Mouse (Mus musculus) ES-E14 (cell line): ENCODE results near the gene Gm16442. TPM values are rescaled to one million over a fixed set of nuclear protein-coding genes. Genes with fewer than 3 reads are reported as not detected.
"Not testable (repeated sequence)": the region's sequence is repeated elsewhere in the genome, so short reads cannot be mapped to it uniquely, and the experiment has no call there.

ENCODE experiments used
- DNase-seq: peaks from one replicate; pipeline ENCODE4 v3.0.0-alpha.2; 2013; ENCODE audit warnings: low read depth, low spot score
- H3K27ac ChIP-seq: 2 replicates; pipeline ENCODE4 v1.5.1; 2012; ENCODE audit warnings: low read depth, mild to moderate bottlenecking, low read length, moderate library complexity, mixed read lengths; ENCODE audit not compliant: poor library complexity, insufficient read depth, severe bottlenecking
- H3K36me3 ChIP-seq: 2 replicates; pipeline ENCODE4 v1.6.1; 2012; ENCODE audit warnings: mild to moderate bottlenecking, low read length, moderate library complexity, mixed read lengths; ENCODE audit not compliant: control insufficient read depth, poor library complexity, insufficient read depth, severe bottlenecking
- H3K4me1 ChIP-seq, 2 experiments: fragments of 150-350 bp in 1 of 2; sonication (generic) in 1 of 2; 2 replicates each; pipeline ENCODE4 v1.6.1; 2012; ENCODE audit warnings: low read length in 2 of 2, mild to moderate bottlenecking in 1 of 2, mixed read lengths in 1 of 2; ENCODE audit not compliant: control insufficient read depth in 2 of 2, insufficient read depth in 2 of 2, poor library complexity in 1 of 2
- H3K4me3 ChIP-seq, 2 experiments: fragments of 150-350 bp in 1 of 2; sonication (generic) in 1 of 2; 2 replicates each; pipeline ENCODE4 v1.5.1; 2012; ENCODE audit warnings: low read length in 2 of 2, low read depth in 1 of 2, mild to moderate bottlenecking in 1 of 2, mixed read lengths in 1 of 2; ENCODE audit not compliant: insufficient read depth in 1 of 2, poor library complexity in 1 of 2, severe bottlenecking in 1 of 2
- H3K9ac ChIP-seq: 2 replicates; pipeline ENCODE4 v1.6.1; 2012; ENCODE audit warnings: low read depth, mild to moderate bottlenecking, low read length, mixed read lengths; ENCODE audit not compliant: poor library complexity, insufficient read depth, severe bottlenecking
- H3K9me3 ChIP-seq: fragments of 150-350 bp; sonication (generic); 2 replicates; pipeline ENCODE4 v1.6.1; 2012; ENCODE audit warnings: low read depth, mild to moderate bottlenecking, low read length; ENCODE audit not compliant: control insufficient read depth, insufficient read depth
- in situ Hi-C, 2 experiments: fragments of 600-800 bp; cut with MboI; formaldehyde crosslinking; loops; one replicate each; pipeline ENCODE4 v1.15.1; 2025; ENCODE audit warnings: low sequenced_read_pairs in 2 of 2, inconsistent platforms in 1 of 2; ENCODE audit not compliant: unreplicated experiment in 2 of 2
- total RNA-seq: library from RNA; depleted of rRNA; stranded (reverse); fragments of 300-350 nt; gene quantifications from 2 replicates; pipeline ENCODE4 v1.2.3, GENCODE M21; 2012; rRNA removed

The Gm16442 gene
- not detected in 2 replicates for total RNA-seq

DNA sequence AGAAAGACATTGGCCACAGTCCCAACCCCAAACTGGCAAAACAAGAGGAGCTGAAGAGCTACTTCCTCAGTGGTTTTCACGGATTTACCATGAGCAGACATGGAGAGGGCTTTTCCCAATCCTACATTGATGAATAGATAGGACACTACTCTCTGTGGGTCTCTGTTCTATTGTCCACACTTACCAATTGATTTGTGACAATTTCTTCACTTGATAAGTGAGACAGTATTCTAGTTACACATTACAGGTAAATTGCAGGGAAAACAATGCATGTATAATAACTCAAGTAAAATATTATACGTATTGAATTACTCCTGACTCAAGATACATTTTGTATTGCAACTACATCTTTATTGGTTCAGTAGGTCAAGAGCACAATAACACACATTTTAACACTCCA is at the start of gene Gm16442:
Gene Gm16442, minus strand, starts transcription at position 101 of the 400 bp plus-strand sequence.
- H3K4me1 ChIP-seq, H3K36me3 ChIP-seq, H3K9ac ChIP-seq, in situ Hi-C loops, H3K27ac ChIP-seq, H3K4me3 ChIP-seq, DNase-seq, H3K9me3 ChIP-seq: not testable (repeated sequence)

GRCm38 (mm10) chr7:20168277-20168676 is 45.9 kb upstream of the Gm16442 start, which contains the start of gene Vmn1r94:
Gene Vmn1r94, minus strand, starts transcription at chr7:20168377.
- H3K4me3 ChIP-seq, H3K9me3 ChIP-seq, in situ Hi-C loops, H3K4me1 ChIP-seq, H3K36me3 ChIP-seq, H3K9ac ChIP-seq, H3K27ac ChIP-seq, DNase-seq: not testable (repeated sequence)

- H3K9ac ChIP-seq, H3K4me1 ChIP-seq, DNase-seq, in situ Hi-C loops, H3K9me3 ChIP-seq, H3K4me3 ChIP-seq, H3K36me3 ChIP-seq, H3K27ac ChIP-seq: not testable (repeated sequence)
Measured at GRCm38 (mm10) chr7:20138988-20139387, 16.6 kb upstream of the Gm16442 start, which contains the start of gene Vmn1r93. Gene Vmn1r93, minus strand, starts transcription at chr7:20139088.

DNA sequence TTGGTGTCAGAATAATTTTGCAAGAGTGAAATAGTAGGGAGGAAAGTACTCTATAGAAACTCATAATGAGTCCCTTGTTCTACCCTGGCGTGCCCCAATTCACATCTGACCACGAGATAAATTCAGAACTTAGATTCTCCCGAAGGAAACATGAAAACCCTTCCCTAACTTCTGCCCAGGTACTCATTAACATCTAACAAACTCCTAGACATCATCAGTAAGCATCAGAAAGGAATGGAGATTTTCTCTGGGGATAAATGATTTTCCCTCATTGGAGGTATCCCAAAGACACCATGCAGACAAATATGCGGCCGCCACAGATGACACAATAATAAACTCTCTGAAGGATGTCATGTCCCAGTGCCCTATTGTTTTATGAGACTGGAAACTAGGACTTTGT is 23.0 kb downstream of the Gm16442 start, which contains the start of gene Vmn1r91:
Gene Vmn1r91, plus strand, starts transcription at position 301 of the 400 bp plus-strand sequence.
- H3K9me3 ChIP-seq, H3K9ac ChIP-seq, H3K4me3 ChIP-seq, H3K36me3 ChIP-seq, H3K4me1 ChIP-seq, DNase-seq, H3K27ac ChIP-seq, in situ Hi-C loops: not testable (repeated sequence)

DNA sequence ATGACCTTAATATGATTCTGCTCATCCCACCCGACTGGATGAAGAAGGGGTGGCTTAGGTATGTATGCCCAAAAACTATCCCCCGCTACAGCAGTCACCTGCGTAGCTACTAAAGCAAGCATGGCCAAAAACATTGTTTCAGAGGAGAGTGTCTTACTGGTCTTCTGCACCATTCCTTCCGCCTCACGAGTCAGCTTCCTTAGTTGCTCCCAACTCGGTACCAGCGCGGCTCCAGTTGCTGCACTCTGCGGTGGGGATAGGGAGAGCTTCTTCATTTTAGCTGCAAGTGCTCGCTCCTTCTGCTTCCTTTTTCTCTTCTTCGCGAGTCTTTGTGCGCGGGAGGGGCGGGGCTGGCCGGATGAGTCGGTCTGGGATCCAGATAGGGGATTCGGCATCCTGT is 44.3 kb downstream of the Gm16442 start:
- H3K4me1 ChIP-seq, H3K36me3 ChIP-seq, H3K9ac ChIP-seq, H3K4me3 ChIP-seq, H3K9me3 ChIP-seq, in situ Hi-C loops, H3K27ac ChIP-seq, DNase-seq: not testable (repeated sequence)

Other genes with a start within 250 kb of the Gm16442 start
- 0.85 and 0.94 TPM in 2 replicates for gene Ceacam19, start 234.6 kb downstream of the Gm16442 start, total RNA-seq
- 38.6 and 49.9 TPM in 2 replicates for gene Pvr, start 201.4 kb downstream of the Gm16442 start, total RNA-seq
- gene Igsf23, start 171.8 kb downstream of the Gm16442 start, total RNA-seq, result 4.6 and 6.6 TPM in 2 replicates
- 3.7 and 4.9 TPM in 2 replicates for gene Ceacam20, start 157.2 kb downstream of the Gm16442 start, total RNA-seq
- gene Nlrp9b, start 131.1 kb downstream of the Gm16442 start, total RNA-seq, result 5.1 and 7.1 TPM in 2 replicates
- gene Vmn1r91, start 22.9 kb downstream of the Gm16442 start, total RNA-seq, result 0.05 TPM in 1 of 2 replicates, not detected in the other
- not detected in 2 replicates for gene Vmn1r93, start 16.5 kb upstream of the Gm16442 start, total RNA-seq
- gene Vmn1r94, start 45.8 kb upstream of the Gm16442 start, total RNA-seq, result not detected in 2 replicates
- gene Vmn1r95, start 71.1 kb upstream of the Gm16442 start, total RNA-seq, result not detected in 2 replicates
- not detected in 2 replicates for gene Gm6164, start 83.0 kb upstream of the Gm16442 start, total RNA-seq
- gene Gm4498, start 111.2 kb upstream of the Gm16442 start, total RNA-seq, result not detected in 2 replicates
- not detected in 2 replicates for gene Gm5890, start 140.3 kb upstream of the Gm16442 start, total RNA-seq
- gene Gm4133, start 211.5 kb upstream of the Gm16442 start, total RNA-seq, result not detected in 2 replicates